Mouse (Mus musculus) brain, embryonic 14.5 days (tissue): ENCODE data around the gene Calhm5.

Experiments used
- CTCF ChIP-seq: fragments of 200-500 bp; IDR thresholded peaks from 2 replicates; pipeline ENCODE4 v1.5.1; 2012; ENCODE audit warnings: inconsistent platforms, mild to moderate bottlenecking, moderate library complexity, borderline replicate concordance; ENCODE audit not compliant: insufficient read depth, insufficient read length; ENCODE audit errors: extremely low read depth
- POLR2A ChIP-seq: fragments of 200-500 bp; IDR thresholded peaks from 2 replicates; pipeline ENCODE4 v1.6.1; 2012; ENCODE audit warnings: mild to moderate bottlenecking, inconsistent platforms, borderline replicate concordance; ENCODE audit not compliant: poor library complexity, insufficient read depth, insufficient read length, severe bottlenecking; ENCODE audit errors: extremely low read depth

DNA sequence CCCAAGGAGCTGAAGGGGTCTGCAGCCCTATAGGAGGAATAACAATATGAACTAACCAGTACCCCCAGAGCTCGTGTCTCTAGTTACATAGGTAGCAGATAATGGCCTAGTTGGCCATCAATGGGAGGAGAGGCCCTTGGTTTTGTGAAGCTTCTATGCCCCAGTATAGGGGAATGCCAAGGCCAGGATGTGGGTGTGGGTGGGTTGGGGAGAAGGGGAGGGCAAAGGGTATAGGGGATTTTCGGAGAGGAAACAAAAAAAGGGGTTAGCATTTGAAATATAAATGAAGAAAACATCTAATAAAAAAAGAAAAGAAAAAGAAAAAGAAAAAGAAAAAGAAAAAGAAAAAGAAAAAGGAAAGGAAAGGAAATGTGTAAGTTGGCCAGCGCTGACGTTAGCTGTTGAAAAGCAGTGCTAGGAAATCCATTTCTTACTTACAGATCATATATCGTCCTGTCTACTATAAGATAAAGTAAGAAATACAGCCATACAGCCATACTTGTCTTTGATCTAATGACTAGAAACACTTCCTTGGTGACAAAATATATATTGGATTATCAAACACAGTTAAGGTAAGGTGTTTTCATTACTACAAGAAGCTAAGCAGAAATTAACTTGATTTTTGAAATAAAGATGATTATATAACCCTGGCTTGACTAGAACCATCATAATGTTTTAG is 21.7 kb downstream of the Calhm5 start:
- TF ChIP-seq POLR2A = no peak
- TF ChIP-seq CTCF = no peak
